Mouse (Mus musculus) frontal cortex, postnatal 25 days (tissue): Measurements from ENCODE around the gene Dpep1.

ENCODE experiments used
- DNase-seq, 2 experiments: peaks; one replicate each; pipeline ENCODE4 v3.0.0; 2022; ENCODE audit warnings: low spot score in 2 of 2

Dpep1 gene

GRCm38 (mm10) chr8:123248596-123248995, 62.6 kb downstream of the Dpep1 start:
- no peak for DNase-seq

DNA sequence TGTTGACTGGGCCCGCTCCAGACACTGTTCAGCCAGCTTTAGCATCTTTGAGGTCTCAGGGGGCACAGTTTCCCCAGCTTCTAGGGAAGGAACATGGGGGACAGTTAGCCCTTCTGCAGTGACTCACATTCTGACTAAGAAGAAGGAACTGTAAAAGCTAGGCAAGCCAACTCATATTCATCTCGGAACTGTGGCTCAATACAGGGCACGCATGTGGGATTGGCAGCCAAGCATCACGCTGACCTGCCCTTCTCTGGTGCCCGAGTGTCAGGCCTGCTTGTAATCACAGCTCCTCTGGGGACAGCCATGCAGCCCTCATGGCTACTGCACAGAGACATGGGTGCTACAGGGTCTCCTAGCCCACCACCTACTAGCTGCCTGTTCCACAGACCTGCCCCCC, 64.9 kb downstream of the Dpep1 start:
- no peak for DNase-seq
